Mouse (Mus musculus): ENCODE data around the gene Lcp2. TPM values are rescaled to one million over a fixed set of nuclear protein-coding genes. Genes with fewer than 3 reads are reported as not detected.

Lcp2 gene
- total RNA-seq, 2 experiments from 2014 or later: 2.6 to 2.7 TPM

DNA sequence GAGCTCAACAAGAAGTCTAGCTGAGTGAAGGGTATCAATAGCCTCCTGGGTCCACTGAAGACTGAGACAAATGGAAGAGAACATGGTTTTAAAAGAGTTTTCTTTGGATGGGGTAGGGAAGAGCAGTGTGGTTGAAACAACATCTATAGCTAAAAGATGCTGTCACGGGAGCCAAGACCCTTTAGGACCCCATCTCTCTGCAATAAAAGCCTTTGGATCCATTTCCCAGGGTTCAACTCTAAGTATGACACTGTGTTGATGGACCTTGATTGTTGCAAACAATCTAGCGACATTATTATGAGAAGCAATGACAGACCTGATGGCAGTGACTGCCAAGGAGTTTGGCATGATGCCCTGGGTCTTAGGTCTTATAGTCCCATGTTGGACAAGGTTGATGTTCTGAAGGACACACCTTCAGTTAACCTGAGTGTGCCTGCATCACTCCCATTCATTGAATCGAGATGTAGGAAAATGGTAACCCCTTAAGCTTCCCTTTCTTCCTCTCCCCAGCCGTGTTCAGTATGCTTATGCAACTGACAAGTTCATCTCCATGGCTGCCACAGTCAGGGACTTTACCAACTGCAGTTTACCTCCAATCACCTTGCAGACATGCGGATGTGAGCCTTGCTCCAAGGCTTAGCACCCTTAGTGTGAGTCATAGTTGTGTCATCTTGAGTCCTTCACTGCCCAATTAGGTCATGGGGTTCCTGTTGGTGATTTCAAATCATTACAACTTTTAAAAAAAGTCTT is 10.6 kb upstream of the Lcp2 start:
- DNase-seq (ENCODE audit: low spot score): no peak
- intact Hi-C loops (cut with DNase I): loop anchor here (5.0 kb wide), 1 partner anchor 36 kb away; no protein-coding TSS in a partner anchor

DNA sequence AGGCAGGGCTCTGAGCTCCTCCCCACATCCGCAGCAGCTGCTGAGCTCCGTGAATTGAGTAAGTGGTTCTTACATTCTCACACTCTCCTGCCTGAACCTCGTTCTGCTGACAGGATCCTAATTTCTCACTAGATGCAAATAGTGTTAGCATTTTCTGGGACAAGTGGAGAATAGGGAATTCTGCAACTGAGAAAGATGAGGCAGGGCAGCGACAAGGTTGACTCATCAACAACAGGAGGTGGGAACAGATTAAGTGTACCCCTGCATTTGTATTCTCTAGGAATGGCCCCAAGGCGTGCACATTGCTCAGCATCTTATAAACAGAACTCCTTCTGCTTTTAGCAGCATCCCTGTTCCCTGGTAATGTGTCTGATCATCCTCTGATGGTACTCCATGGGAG is 6.7 kb upstream of the Lcp2 start:
- no peak for DNase-seq (ENCODE audit: low spot score)

DNA sequence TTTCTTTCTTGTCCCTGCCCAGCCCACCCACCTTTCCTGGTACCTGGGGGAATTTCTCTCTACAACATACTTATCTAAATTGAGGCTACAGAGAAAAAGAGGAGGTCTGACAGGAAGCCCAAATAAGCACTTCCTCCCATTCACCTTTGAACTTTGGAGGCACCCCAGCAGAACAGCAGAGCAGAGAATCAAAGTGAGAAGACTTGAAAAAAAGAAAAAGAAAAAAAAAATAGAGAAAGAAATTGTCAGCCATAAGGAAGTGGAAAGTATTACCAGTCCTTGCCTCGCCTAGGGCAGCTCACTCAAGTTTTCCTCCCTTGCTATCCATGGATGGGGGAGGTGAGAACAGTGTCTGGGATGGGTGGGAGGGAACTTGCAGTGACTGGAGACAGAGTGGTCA is 3.9 kb upstream of the Lcp2 start:
- no peak for DNase-seq (ENCODE audit: low spot score)
- intact Hi-C loops (cut with DNase I): no loop called here

More for the DNA sequence above, 6.7 kb upstream of the Lcp2 start:
- intact Hi-C loops (cut with DNase I): no loop called here

DNA sequence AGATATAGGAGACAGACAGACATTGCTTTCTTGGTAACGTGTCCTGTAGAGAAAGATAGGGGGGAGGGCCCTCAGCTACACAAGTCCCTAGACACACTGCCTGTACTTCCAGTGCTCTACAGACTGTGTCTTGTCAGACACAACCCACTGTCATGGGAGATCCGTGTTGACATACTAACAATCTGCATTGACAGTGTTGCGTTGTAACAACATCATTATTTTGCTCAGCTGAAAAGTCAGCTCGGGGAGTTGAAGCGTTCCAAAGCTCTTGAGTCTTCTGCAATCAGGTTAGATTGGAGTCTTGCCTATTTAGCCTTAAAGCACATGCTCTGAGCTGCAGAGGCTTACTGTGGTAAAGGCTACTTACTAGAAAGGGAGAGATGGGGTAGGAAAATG is 820 bp downstream of the Lcp2 start:
- intact Hi-C loops (cut with DNase I): no loop called here

DNA sequence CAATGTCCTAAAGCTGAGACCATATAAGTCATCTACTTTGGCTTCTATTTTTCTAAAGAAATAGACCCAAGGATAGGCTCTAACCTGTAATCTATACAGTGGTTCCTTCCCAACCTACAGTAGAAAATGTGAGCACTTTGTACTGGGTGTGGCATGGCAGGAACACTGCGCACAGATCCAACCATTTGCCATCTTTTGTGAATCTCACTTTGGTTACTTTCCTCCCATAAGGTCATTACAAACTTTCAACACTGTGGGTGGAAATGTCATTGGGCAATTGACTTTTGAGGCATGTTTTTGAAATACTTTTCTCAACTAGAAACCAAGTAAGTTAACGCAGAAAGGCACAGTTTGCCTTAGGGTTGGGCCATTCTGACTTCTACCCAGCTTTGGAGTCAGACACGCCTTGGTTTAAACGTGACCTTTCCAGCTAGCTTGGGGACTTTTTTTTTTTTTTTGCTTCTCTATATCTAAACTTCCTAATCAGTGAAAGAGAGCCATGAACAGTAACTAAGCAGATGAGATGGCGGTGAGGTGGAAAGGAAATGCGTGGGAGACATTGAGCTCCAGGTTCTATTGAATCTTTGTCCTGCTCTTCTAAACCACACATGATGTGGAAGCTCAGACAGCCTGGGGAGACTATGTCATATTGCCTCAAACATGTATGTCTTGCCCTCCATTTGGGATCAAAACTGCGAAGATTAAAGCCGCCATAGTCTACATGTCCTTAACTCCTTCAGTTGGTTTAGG is 1.8 kb downstream of the Lcp2 start:
- no peak for DNase-seq (ENCODE audit: low spot score)
- intact Hi-C loops (cut with DNase I): no loop called here

More for the DNA sequence above, 820 bp downstream of the Lcp2 start:
- DNase-seq (ENCODE audit: low spot score): no peak

DNA sequence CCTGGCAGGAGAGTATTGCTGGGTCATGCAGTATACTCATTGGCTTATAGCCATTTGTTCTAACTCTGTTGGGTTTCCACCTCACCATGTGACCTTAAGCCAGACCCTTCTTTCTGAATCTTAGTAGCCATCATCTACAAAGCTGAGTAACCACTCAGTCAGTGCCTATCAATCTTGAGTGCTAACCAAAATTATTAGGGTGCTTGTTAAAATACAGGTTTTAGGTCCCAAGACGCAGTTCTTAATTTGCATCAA is 2.3 kb downstream of the Lcp2 start:
- intact Hi-C loops (cut with DNase I): no loop called here
- no peak for DNase-seq (ENCODE audit: low spot score)

DNA sequence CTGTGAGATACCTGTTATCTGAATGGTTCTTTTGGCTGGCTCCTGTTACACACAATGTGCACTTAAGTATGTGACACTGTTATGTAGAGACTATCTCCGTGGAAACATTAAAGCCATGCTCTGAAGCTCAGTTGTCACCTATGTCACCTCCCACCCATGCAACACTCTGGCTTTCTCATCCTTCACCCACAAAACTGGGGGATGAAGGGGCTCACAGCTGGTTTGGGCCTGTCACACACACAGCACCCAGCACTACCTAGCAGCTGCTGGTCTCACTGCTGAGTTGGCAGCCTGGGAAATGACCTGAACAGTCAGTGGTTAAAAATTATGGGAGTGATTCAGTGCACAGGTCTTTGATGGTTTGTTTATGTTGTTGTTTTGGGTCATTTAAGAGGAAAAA is 3.3 kb downstream of the Lcp2 start:
- no peak for DNase-seq (ENCODE audit: low spot score)
- intact Hi-C loops (cut with DNase I): no loop called here

DNA sequence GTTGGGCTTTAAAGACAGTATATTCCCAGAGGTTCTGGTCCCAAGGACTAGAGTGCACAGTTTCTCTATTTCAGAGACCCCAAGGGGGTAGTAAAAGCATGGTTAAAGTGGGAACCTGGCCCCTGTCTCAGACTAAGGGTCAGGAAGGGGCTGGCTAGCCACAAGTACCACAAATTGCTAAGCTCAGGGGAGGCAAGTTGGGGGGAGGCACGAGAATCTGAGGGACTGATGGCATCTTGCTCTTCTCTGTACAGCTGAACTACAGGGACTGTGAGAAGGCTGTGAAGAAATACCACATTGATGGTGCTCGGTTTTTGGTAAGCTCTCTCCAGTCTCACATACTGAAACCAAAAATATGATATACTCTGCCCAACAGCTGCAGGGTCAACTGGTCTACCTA is 3.9 kb downstream of the Lcp2 start:
- intact Hi-C loops (cut with DNase I): no loop called here
- no peak for DNase-seq (ENCODE audit: low spot score)

DNA sequence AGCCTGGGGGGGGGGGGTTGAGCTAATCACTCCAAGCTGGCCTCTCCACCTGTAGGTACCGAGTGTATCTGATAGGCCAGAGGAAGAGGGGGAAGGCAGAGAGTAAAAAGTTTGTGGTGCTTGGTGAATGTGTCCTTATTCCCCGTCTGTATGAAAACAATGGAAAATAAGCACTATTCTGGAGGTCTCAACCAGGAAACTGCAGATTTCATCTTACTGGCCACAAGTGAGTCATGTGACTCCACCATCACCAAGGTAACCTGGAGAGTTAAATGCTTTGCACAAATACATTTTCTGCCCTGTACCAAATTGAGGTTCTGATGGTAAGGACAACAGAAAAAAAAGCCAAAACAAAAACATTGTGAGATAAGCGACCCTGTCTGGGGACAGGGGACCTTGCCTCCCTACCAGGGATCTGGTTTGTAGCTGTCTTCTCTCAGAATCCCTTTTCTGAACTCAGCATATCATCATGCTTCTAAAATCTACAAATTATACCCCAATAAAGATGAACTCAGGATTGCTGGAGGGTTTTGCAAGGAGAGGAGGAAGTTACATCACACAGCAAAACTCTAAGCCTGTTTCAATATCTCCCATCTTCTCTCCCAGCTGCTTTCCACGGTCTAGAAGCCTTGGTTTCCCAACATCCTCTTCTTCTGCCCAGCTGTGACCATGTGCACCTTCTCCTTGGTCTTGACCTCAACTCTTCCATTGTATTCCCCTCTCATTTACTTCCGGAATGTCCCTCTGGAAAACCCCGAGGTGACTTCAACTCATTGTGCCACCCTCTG is 6.5 kb downstream of the Lcp2 start:
- no peak for DNase-seq (ENCODE audit: low spot score)
- intact Hi-C loops (cut with DNase I): no loop called here

DNA sequence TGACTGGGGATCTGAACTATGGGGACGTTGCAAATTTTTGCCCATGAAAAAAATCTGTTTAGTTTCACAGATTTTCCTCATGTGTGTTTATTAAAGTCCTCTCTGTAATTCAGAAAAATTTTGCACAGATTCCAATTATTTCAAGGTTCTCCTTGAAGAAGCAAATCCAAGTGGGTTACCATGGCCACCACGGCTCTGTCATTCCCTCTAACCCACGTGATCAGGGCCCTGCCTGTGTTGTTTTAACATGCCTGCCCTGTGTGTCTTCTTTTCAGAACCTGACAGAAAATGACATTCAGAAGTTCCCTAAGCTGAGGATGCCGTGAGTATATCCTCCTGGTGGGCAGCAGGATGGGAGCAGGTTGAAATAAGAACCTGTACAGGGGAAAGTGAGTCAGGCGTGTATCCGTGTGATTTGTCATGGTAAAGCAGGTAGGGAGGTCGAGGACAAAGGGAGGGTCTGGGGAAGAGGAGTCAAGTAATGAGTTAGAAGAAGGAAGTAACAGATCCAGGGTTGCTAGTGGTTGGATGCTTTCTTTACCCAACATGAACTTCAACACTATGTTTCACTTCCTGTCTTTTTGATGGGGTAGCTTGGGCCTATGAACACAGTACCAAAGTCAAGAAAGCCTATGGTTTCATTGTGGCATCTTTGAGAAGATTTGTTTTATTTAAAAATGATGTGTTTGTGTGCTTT is 7.5 kb downstream of the Lcp2 start:
- no peak for DNase-seq (ENCODE audit: low spot score)
- intact Hi-C loops (cut with DNase I): no loop called here

DNA sequence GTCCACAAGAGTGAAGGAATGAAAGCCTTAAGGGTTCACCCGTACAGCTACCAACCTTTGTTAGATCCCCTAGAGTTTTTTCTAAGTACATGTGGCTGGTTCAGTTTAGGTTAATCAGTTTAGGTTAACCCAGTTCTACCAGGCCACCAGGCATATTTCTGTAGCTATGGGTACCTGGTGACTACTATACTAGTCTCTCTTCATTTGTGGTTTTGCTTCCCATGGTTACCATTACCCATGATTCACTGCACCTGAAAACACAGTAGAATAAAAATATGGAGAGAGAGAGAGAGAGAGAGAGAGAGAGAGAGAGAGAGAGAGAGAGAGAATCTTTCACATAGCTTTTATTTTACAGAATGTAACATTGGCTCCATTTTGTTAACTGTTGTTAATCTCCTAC is 10.0 kb downstream of the Lcp2 start:
- no peak for DNase-seq (ENCODE audit: low spot score)
- intact Hi-C loops (cut with DNase I): no loop called here

DNA sequence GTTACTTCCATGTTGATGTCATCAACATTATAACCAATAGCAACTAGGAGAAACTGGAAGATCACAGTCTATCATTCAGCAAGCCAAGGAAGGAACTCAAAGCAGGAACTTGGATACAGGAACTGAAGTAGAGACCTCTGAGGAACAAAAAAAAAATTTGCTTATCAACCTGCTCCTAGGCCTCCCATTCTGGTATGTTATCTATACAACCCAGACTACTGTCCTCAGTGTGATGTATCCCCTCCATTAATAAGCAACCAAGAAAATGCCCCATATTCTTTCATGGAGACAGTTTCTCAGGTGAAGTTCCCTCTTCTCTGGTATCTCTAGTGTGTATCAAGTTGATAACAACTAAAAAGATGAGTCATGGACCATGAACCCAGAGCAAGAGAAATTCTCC is 11.6 kb downstream of the Lcp2 start:
- no peak for DNase-seq (ENCODE audit: low spot score)
- intact Hi-C loops (cut with DNase I): no loop called here

DNA sequence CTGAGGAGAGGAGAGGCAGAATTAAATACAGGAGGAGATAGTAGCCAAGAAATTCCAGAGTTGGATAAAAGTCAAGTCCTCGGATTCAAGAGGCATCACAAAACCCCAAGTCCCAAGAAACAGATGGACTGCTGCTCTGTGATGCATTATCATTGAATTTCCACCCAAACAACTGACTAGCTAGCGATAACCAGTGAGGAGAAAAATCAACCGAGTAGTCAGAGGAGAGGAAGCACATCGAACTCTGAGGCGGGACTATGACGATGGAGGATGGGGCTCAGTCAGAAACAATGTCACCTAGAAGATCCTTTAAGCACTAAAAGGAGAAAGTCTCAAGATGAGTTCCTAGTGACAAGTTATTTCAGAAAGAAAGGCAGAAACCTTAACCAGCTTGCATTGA is 12.2 kb downstream of the Lcp2 start:
- intact Hi-C loops (cut with DNase I): no loop called here

DNA sequence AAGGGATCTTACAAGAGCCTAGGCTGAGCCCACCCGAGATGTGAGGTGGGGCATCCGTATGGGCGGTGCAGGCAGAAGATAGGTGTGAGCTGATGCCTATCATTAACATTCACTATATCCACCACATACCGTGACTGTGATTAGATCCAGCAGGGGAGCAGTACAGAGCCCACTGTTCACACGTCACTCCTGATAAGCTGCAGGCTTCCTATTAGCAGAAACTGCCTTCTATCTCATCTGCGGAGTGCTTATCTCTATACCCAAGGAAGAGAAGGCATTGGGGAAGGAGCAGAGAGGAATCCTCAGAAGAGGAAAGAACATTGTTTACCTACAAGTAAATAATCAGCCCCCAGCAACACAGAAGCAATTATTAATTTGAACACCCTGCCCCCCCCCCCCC is 15.0 kb downstream of the Lcp2 start:
- intact Hi-C loops (cut with DNase I): no loop called here
- no peak for DNase-seq (ENCODE audit: low spot score)

More for the DNA sequence above, 12.2 kb downstream of the Lcp2 start:
- DNase-seq (ENCODE audit: low spot score): no peak

DNA sequence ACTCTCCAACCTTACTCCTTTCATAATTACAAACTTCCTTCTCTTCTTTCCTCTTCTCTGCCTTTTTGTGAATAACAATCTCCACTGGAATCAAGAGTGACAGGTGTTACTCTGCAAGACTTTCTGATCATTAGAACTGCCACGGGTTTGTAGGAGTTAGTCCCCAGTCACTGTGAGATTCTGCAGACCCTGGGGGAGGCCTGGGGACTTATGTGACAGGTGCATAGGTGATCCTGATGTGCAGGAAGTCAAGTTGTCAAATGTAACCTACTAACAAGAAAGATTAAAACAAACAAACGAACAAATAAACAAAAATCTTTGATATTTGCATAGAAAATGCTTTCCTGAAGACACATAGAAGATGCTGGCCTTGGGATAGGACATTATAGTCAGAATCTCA is 16.5 kb downstream of the Lcp2 start:
- intact Hi-C loops (cut with DNase I): no loop called here
- no peak for DNase-seq (ENCODE audit: low spot score)

DNA sequence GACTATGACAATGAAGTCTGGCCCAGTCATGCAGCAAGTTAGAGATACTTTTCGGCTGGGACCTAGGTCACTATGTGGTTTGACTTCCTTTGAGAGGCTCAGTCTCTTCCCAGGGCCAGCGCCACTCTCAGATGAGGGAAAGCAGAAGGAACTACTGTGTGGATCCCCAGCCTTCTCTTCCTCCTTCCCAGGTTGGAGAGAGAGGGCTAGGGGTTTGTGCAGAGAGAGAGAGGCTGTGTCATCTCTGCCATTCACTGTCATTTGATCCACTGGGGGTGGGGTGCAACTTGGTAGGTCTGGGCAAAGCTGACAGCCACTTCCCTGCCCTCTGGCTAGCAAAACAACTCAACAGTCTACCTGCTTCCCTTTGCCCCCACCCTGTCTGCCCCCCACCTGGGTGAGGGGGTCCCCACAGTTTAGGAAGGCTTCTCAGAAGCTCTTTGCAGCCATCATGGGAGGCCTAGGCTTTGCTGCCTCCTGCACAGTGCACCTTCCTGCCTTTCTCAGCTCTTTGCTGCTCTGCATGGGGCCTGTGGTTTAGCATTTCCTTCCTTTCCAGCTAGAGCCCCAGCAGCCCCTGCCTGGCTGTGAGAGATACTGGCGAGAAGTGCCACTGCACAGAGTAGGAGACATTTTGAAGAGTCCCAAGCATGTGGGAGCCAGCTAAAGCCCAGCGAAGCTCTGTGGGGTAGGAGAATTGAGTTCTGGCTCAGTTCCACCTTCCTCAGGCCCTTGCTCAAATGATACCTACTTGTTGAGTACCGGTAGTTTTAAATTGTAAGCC is 17.2 kb downstream of the Lcp2 start:
- peak; percentile 5 for DNase-seq (ENCODE audit: low spot score)
- intact Hi-C loops (cut with DNase I): no loop called here

DNA sequence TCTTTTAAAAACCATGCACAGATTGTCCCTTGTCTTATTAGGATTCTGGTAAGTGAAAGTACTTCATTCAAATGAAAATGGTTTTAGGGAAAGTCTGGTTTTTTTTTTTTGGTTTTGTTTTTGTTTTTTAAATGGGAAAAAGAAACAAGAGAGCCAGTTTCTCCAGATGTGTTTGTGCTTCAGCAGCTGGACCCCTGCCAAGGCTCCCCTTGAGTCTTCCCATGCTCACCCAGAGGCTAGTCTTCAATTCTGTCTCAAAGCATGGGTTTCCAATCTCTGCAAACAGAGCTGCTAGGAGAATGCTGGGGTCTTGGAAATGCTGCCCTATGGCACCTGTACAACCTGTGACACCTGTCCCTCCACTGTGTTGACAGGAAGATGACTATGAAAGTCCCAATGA is 23.9 kb downstream of the Lcp2 start:
- intact Hi-C loops (cut with DNase I): loop anchor here (5.0 kb wide), 2 partner anchors 33 to 113 kb away; no protein-coding TSS in a partner anchor
- no peak for DNase-seq (ENCODE audit: low spot score)

DNA sequence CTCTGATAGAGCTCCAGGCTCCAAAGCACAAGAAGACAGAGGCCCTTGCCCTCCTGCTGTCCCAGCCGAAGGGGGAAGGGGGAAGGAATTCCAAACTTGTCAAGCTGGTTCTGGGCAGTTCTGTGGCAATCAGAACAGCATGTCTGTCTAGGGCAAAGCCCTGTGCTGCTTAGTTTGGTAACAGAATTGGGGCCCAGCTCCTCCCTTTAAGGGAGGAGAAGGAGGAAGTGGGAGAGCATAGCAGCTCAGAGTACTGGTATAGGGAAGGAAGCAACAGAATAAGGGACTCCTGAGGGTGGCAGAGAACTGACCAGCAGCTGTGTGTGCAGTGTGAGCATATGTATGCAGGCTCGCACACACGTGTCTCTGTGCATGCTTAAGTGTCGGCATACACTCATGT is 25.6 kb downstream of the Lcp2 start:
- intact Hi-C loops (cut with DNase I): loop anchor here (5.0 kb wide), 2 partner anchors 35 to 115 kb away; no protein-coding TSS in a partner anchor
- no peak for DNase-seq (ENCODE audit: low spot score)

DNA sequence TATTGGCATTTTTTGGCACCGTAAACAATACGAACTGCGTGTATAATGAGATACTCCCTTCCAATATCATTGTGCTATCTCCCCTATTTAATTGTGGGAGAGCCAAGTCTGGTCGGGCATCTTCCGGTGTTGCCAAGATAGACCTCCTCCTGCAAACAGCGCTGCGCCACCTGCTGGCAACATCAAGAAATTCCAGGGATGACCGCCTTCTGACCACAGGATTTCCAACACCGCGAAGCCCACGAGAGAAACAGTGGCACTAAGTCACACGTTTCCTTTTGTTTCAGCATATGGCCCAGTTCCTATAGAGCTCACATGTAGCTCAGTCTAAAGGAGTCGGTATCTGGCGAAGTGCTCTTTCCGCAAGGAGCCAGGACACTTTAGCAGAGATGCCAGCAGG is 27.1 kb downstream of the Lcp2 start:
- intact Hi-C loops (cut with DNase I): loop anchor here (1.0 to 5.0 kb wide), 3 partner anchors 36 to 116 kb away; no protein-coding TSS in a partner anchor
- peak; percentile 5 for DNase-seq (ENCODE audit: low spot score)

DNA sequence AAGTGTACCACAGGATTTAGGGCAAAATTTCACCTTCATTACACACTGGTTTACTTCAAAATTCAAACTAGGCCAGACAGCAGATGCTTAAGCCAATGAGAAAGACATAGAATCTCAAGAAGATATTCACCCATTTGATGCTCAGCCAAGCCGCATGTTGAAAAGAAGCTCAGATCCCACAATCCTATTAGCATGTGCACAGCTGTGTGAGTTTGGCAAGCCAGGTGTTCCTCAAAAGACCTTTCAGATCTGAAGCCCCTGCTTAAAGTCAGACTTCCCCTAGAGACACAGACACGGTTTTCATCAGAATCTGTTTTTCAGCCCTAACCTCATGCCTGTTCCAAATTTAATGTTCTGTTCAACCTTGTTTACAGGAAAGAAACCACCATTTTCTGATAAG is 31.1 kb downstream of the Lcp2 start:
- no peak for DNase-seq (ENCODE audit: low spot score)
- intact Hi-C loops (cut with DNase I): no loop called here
